Mouse (Mus musculus) induced T-regulatory cell, adult 2 months (primary cell): ENCODE results near the gene Rps11.
"Not testable (repeated sequence)": the region's sequence is repeated elsewhere in the genome, so short reads cannot be mapped to it uniquely, and the experiment has no call there.

Source experiments
- DNase-seq: peaks from one replicate; pipeline ENCODE4 v3.0.0-alpha.2; 2012; ENCODE audit warnings: low read depth

Gene Rps11

GRCm38 (mm10) chr7:45131850-45132249, 7.6 kb upstream of the Rps11 start:
- no peak for DNase-seq

- DNase-seq = no peak
Measured at GRCm38 (mm10) chr7:45129776-45130512, 5.7 kb upstream of the Rps11 start.

GRCm38 (mm10) chr7:45129318-45129717, 5.1 kb upstream of the Rps11 start:
- DNase-seq = no peak

- peak; percentile 100 for DNase-seq
Measured at GRCm38 (mm10) chr7:45128624-45129246, 4.5 kb upstream of the Rps11 start, which contains the start of gene Rpl13a. Gene Rpl13a, minus strand, starts transcription at chr7:45128761.

GRCm38 (mm10) chr7:45127700-45128224, 3.5 kb upstream of the Rps11 start:
- DNase-seq = no peak

GRCm38 (mm10) chr7:45126844-45127699, 2.8 kb upstream of the Rps11 start:
- DNase-seq = peak; percentile 59

- peak; percentile 34 for DNase-seq
Measured at GRCm38 (mm10) chr7:45126147-45126843, 2.1 kb upstream of the Rps11 start.

GRCm38 (mm10) chr7:45125649-45126048, 1.4 kb upstream of the Rps11 start:
- not testable (repeated sequence) for DNase-seq

- peak; percentile 77 for DNase-seq
Measured at GRCm38 (mm10) chr7:45125144-45125600, 933 bp upstream of the Rps11 start.

- peak; percentile 57 for DNase-seq
Measured at GRCm38 (mm10) chr7:45123186-45123570, 1.1 kb downstream of the Rps11 start.

- DNase-seq = peak; percentile 29
Measured at GRCm38 (mm10) chr7:45122561-45123185, 1.6 kb downstream of the Rps11 start.

GRCm38 (mm10) chr7:45121966-45122365, 2.3 kb downstream of the Rps11 start:
- no peak for DNase-seq

- peak; percentile 87 for DNase-seq
Measured at GRCm38 (mm10) chr7:45121404-45121803, 2.8 kb downstream of the Rps11 start.

GRCm38 (mm10) chr7:45119780-45120709, 4.2 kb downstream of the Rps11 start:
- peak; percentile 59 for DNase-seq

- no peak for DNase-seq
Measured at GRCm38 (mm10) chr7:45118336-45118735, 5.9 kb downstream of the Rps11 start.

- DNase-seq = no peak
Measured at GRCm38 (mm10) chr7:45117566-45117965, 6.7 kb downstream of the Rps11 start.

GRCm38 (mm10) chr7:45113476-45113875, 10.8 kb downstream of the Rps11 start:
- no peak for DNase-seq

- no peak for DNase-seq
Measured at GRCm38 (mm10) chr7:45112529-45112928, 11.7 kb downstream of the Rps11 start.

GRCm38 (mm10) chr7:45111940-45112339, 12.3 kb downstream of the Rps11 start:
- no peak for DNase-seq

GRCm38 (mm10) chr7:45110089-45110488, 14.2 kb downstream of the Rps11 start:
- not testable (repeated sequence) for DNase-seq
